Mouse (Mus musculus) cortical plate, adult 2 months (tissue): ENCODE results near the gene Gnb1. TPM values are rescaled to one million over a fixed set of nuclear protein-coding genes. Genes with fewer than 3 reads are reported as not detected.

Source experiments
- H3K27ac ChIP-seq: fragments of 200-500 bp; 2 replicates; pipeline ENCODE4 v1.5.1; 2012; ENCODE audit warnings: low read length, control low read depth, inconsistent platforms; ENCODE audit not compliant: insufficient read depth
- H3K4me1 ChIP-seq: fragments of 200-500 bp; 2 replicates; pipeline ENCODE4 v1.6.1; 2011; ENCODE audit warnings: low read length; ENCODE audit not compliant: control insufficient read depth, insufficient read depth
- H3K4me3 ChIP-seq: fragments of 200-500 bp; 2 replicates; pipeline ENCODE4 v1.5.1; 2011; ENCODE audit warnings: mild to moderate bottlenecking, low read length, control low read depth; ENCODE audit not compliant: insufficient read depth
- CTCF ChIP-seq: fragments of 200-500 bp; IDR thresholded peaks from 2 replicates; pipeline ENCODE4 v1.5.1; 2011; ENCODE audit warnings: mild to moderate bottlenecking, control low read depth, low read length; ENCODE audit not compliant: insufficient read depth; ENCODE audit errors: extremely low read depth
- POLR2A ChIP-seq: fragments of 200-500 bp; IDR thresholded peaks from 2 replicates; pipeline ENCODE4 v1.6.1; 2011; ENCODE audit warnings: mild to moderate bottlenecking, low read length, control low read depth; ENCODE audit not compliant: insufficient read depth; ENCODE audit errors: extremely low read depth
- polyA plus RNA-seq: library from polyadenylated mRNA; depleted of rRNA; stranded (reverse); fragments of >200 nt; gene quantifications from 2 replicates; pipeline ENCODE4 v1.2.3, GENCODE M21; 2012; rRNA removed

The Gnb1 gene
- 725 and 733 TPM in 2 replicates for polyA plus RNA-seq

GRCm38 (mm10) chr4:155490990-155491504, at the start of gene Gnb1:
TSS of gene Gnb1 (plus strand) at chr4:155491361.
- no peaks in the 10 kb centered on the region; the same call in 1 of the 2 replicates for H3K4me1 ChIP-seq

GRCm38 (mm10) chr4:155442808-155443207, 48.4 kb upstream of the Gnb1 start:
- H3K4me1 ChIP-seq = no peaks in the 10 kb centered on the region
- H3K4me3 ChIP-seq = no peak overlapping the region
- TF ChIP-seq POLR2A (no peak), CTCF (no peak)
- H3K27ac ChIP-seq = no peak overlapping the region

More at GRCm38 (mm10) chr4:155490990-155491504, at the start of gene Gnb1:
- Histone ChIP-seq H3K4me3 (peak within 1 kb of the TSS; percentile 85), H3K27ac (peak within 1 kb of the TSS; percentile 88)
- TF ChIP-seq POLR2A = peak; percentile 23; the same call in 1 of the 2 replicates
- no peak for TF ChIP-seq CTCF

- H3K4me1 ChIP-seq = no peaks in the 10 kb centered on the region
- no peak overlapping the region for H3K4me3 ChIP-seq
- no peak overlapping the region for H3K27ac ChIP-seq
- no peak for TF ChIP-seq CTCF
- TF ChIP-seq POLR2A = no peak
These were observed 39.6 kb upstream of the Gnb1 start for GRCm38 (mm10) chr4:155451597-155451996.

- H3K4me3 ChIP-seq = no peak overlapping the region
- no peaks in the 10 kb centered on the region for H3K4me1 ChIP-seq
- no peak overlapping the region for H3K27ac ChIP-seq
- no peak for TF ChIP-seq CTCF
- no peak for TF ChIP-seq POLR2A
These were observed 32.6 kb upstream of the Gnb1 start for GRCm38 (mm10) chr4:155458575-155458974.

GRCm38 (mm10) chr4:155463050-155463449, 28.1 kb upstream of the Gnb1 start:
- TF ChIP-seq POLR2A = no peak
- TF ChIP-seq CTCF = no peak
- Histone ChIP-seq H3K4me3 (no peak overlapping the region), H3K27ac (no peak overlapping the region), H3K4me1 (no peaks in the 10 kb centered on the region)

- Histone ChIP-seq H3K4me1 (no peaks in the 10 kb centered on the region), H3K27ac (no peak overlapping the region), H3K4me3 (no peak overlapping the region)
- TF ChIP-seq POLR2A = no peak
- no peak for TF ChIP-seq CTCF
These were observed 27.6 kb upstream of the Gnb1 start for GRCm38 (mm10) chr4:155463611-155464010.

- Histone ChIP-seq H3K4me1 (no peaks in the 10 kb centered on the region), H3K4me3 (no peak overlapping the region), H3K27ac (no peak overlapping the region)
- TF ChIP-seq CTCF (no peak), POLR2A (no peak)
These were observed 27.1 kb upstream of the Gnb1 start for GRCm38 (mm10) chr4:155464061-155464460.

- no peaks in the 10 kb centered on the region for H3K4me1 ChIP-seq
- H3K27ac ChIP-seq = no peak overlapping the region
- TF ChIP-seq POLR2A (no peak), CTCF (no peak)
These were observed 25.6 kb upstream of the Gnb1 start for GRCm38 (mm10) chr4:155465607-155466006.

GRCm38 (mm10) chr4:155466080-155466479, 25.1 kb upstream of the Gnb1 start:
- Histone ChIP-seq H3K4me3 (no peak overlapping the region), H3K4me1 (no peaks in the 10 kb centered on the region), H3K27ac (no peak overlapping the region)
- no peak for TF ChIP-seq POLR2A
- no peak for TF ChIP-seq CTCF

More at GRCm38 (mm10) chr4:155465607-155466006, 25.6 kb upstream of the Gnb1 start:
- H3K4me3 ChIP-seq = no peak overlapping the region

GRCm38 (mm10) chr4:155467237-155468010, 23.7 kb upstream of the Gnb1 start:
- H3K4me3 ChIP-seq = no peak overlapping the region
- H3K27ac ChIP-seq = no peak overlapping the region
- no peaks in the 10 kb centered on the region for H3K4me1 ChIP-seq
- no peak for TF ChIP-seq POLR2A
- no peak for TF ChIP-seq CTCF
